Mouse (Mus musculus): ENCODE results near the gene Kcnn3. TPM values are rescaled to one million over a fixed set of nuclear protein-coding genes. Genes with fewer than 3 reads are reported as not detected.

Gene Kcnn3
- total RNA-seq (2018; cell fraction: chromatin; rRNA removed), result not detected
- total RNA-seq (2018; cell fraction: cytosol; rRNA removed), result under 1 TPM in 10 of 26 experiments, not detected in 16; under 0.01 to 0.13 (median 0.04) TPM
- under 1 TPM in 4 of 26 experiments, not detected in 22; 0.08 to 0.25 (median 0.12) TPM for total RNA-seq (2018; cell fraction: nucleus; rRNA removed)
- polyA plus RNA-seq (2018), result 0.02 to 0.03 TPM in 2 of 3 replicates, not detected in the other

DNA sequence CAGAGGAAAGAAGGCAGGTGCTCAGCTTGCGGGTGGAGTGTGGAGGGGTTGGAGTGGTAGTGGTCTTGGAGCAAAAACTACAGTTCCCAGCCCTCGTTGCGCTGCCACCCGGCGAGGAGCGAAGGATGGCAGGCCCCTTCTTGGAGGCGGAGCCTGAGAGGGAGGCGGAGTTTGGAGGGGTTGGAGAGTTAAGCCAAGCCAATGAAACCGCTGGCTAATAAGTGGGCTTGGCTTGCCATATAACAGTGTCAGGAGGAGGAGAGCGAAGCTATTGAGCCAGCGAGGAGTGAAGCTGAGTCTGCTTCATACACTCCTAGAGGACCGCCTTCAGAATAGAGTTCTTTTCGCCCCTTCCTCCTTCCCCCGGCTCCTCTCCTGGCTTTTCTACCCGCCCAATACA is at the start of gene Kcnn3:
Kcnn3 (plus strand) TSS at position 271 of the 400 bp plus-strand sequence.
- no peak within 1 kb of the TSS for H3K4me3 ChIP-seq (ENCODE audit: inconsistent target)
- H3K27ac ChIP-seq, result no peak within 1 kb of the TSS
- H3K36me3 ChIP-seq (ENCODE audit: inconsistent target), result no peaks in the 10 kb centered on the region
- no peaks in the 10 kb centered on the region for H3K79me2 ChIP-seq (ENCODE audit: inconsistent target)
- WGBS (ENCODE audit: missing documents), result 2% methylated on average over 15 of the region's 15 CpGs

- no peaks in the 10 kb centered on the region for H3K79me2 ChIP-seq (ENCODE audit: inconsistent target)
- peaks cover 8% of the 10 kb centered on the region; the same call in 1 of the 2 replicates for H3K36me3 ChIP-seq (ENCODE audit: inconsistent target)
- no peak overlapping the region for H3K4me3 ChIP-seq (ENCODE audit: inconsistent target)
- 50% methylated on average over 7 of the region's 7 CpGs for WGBS (ENCODE audit: missing documents)
- H3K27ac ChIP-seq, result no peak overlapping the region
Observed at GRCm38 (mm10) chr3:89472280-89472679, 47.7 kb upstream of the Kcnn3 start.

DNA sequence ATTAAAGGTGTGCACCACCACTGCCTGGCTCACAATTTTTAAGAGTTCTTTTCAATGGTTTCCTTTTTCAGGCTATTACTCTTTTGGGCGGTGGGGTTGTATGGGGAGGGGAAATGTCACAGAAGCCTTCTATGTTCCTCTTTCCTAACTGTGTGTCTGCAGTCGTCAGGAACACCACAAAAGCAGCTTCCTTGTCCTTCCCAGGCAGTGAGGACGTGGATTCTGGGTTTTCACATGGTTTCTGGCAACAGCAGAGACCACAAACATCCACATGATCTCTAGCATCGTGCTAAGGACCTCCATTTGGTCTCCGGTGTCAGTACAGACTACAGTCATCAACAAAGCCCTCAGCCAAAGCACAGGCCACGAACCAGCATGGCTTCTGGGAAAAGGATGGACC is 46.1 kb upstream of the Kcnn3 start:
- Histone ChIP-seq H3K36me3 (ENCODE audit: inconsistent target) (peaks cover under 1% of the 10 kb centered on the region; the same call in 1 of the 2 replicates), H3K79me2 (ENCODE audit: inconsistent target) (no peaks in the 10 kb centered on the region), H3K4me3 (ENCODE audit: inconsistent target) (no peak overlapping the region), H3K27ac (no peak overlapping the region)
- WGBS (ENCODE audit: missing documents), result 20% methylated on average over 6 of the region's 6 CpGs

DNA sequence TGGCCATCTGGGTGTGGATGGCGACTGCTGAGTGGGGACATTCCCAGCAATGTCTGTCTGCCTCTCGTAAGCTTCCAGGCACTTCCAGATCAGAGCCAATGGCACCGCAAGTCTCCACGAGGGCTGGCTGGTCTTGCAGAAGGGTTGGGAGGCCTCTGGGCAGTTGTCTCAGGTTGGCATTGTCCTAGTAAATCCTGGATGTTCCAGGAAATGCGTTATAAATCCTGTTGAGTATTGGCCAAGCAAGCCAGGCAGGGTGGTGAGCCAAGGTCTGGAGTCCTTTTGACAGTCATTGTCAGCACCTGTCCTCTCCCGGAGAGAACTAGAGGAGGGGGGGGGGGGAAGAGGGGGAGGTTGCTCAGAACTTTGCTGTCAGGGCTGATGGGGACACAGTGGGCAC is 40.9 kb upstream of the Kcnn3 start:
- H3K36me3 ChIP-seq (ENCODE audit: inconsistent target), result no peaks in the 10 kb centered on the region
- no peak overlapping the region for H3K27ac ChIP-seq
- 95% methylated on average over 6 of the region's 6 CpGs for WGBS (ENCODE audit: missing documents)
- H3K4me3 ChIP-seq (ENCODE audit: inconsistent target), result no peak overlapping the region
- H3K79me2 ChIP-seq (ENCODE audit: inconsistent target), result no peaks in the 10 kb centered on the region

- Histone ChIP-seq H3K79me2 (ENCODE audit: inconsistent target) (no peaks in the 10 kb centered on the region), H3K27ac (no peak overlapping the region), H3K4me3 (ENCODE audit: inconsistent target) (no peak overlapping the region), H3K36me3 (ENCODE audit: inconsistent target) (no peaks in the 10 kb centered on the region)
- 45% methylated on average over 2 of the region's 2 CpGs for WGBS (ENCODE audit: missing documents)
Observed at GRCm38 (mm10) chr3:89481488-89481887, 38.5 kb upstream of the Kcnn3 start.

DNA sequence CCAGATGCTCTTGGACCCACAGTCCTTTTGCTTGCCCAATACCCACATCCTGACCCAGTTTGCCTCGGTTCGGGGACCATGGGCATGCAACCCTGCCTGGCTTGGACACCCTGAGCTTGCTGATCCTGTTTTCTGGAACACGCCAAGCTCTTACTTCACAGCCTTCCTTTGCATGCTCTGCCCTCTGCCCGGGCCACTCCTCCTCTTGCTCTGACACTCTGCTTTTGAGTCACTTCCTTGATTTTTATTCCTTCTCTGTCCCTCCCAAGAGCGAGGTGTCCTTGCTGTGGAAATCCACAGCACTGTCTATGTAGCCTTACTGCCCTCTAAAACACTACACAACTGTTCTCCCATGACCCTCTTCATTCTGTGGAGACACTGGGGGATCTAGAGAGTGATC is 37.7 kb upstream of the Kcnn3 start:
- Histone ChIP-seq H3K79me2 (ENCODE audit: inconsistent target) (no peaks in the 10 kb centered on the region), H3K4me3 (ENCODE audit: inconsistent target) (no peak overlapping the region), H3K36me3 (ENCODE audit: inconsistent target) (no peaks in the 10 kb centered on the region), H3K27ac (no peak overlapping the region)
- 64% methylated on average over 5 of the region's 5 CpGs for WGBS (ENCODE audit: missing documents)

DNA sequence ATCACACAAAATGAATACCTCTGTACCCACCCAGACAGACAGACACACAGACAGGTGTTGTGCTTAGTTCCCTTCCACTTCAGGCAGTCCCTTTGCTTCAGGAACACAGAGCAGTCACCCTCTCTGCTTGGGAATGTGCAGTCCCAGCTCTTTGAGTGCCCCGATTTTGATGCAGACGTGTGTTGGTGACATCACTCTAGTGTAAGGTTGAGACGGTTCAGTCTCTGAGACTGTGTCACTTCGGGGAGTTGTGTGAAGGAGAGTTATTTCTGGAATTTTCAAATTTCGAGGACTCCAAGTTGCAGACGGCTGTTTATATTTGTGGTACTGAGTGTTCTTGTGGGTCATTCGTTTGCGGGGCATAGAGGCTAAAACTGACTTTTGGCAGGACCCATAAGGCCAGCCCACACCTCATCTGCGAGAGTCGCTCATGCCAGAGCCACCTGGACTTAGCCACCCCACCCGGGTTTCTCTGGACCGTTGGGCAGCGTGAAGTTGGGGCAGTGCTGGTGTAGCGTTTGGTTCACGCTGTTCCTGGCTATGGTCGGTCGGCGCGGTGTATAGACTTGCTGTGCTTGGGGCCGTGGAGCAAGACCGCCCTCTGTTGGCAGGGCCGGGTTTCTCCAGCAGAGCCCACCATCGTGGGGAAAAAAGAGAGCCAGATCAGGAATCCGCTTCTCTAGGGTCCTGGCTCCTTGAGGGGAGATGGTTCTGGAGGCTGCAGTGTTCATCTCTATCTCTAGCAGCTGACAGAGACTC is 35.0 kb upstream of the Kcnn3 start:
- Histone ChIP-seq H3K79me2 (ENCODE audit: inconsistent target) (no peaks in the 10 kb centered on the region), H3K36me3 (ENCODE audit: inconsistent target) (no peaks in the 10 kb centered on the region), H3K27ac (no peak overlapping the region), H3K4me3 (ENCODE audit: inconsistent target) (no peak overlapping the region)
- 21% methylated on average over 24 of the region's 24 CpGs for WGBS (ENCODE audit: missing documents)

DNA sequence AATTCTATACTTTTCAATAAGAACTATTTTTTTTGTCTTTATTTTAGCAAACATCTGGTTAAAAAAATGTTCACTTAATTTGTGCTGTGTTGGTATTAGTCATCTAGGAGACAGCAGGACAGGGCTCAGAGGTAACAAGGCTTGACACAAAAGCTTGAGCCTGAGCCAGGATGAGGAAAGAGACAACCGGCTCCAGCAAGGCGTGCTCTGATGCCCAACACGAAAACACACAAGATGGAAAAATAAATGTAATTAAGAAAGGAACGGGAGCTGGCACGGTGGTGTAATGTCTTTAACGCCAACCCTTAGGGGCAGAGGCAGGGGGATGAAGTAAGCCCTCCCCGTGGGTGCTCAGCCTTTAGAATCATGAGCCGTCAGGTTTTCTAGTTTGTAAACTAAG is 33.9 kb upstream of the Kcnn3 start:
- Histone ChIP-seq H3K4me3 (ENCODE audit: inconsistent target) (no peak overlapping the region), H3K27ac (no peak overlapping the region), H3K79me2 (ENCODE audit: inconsistent target) (no peaks in the 10 kb centered on the region), H3K36me3 (ENCODE audit: inconsistent target) (no peaks in the 10 kb centered on the region)
- 91% methylated on average over 7 of the region's 8 CpGs for WGBS (ENCODE audit: missing documents)

DNA sequence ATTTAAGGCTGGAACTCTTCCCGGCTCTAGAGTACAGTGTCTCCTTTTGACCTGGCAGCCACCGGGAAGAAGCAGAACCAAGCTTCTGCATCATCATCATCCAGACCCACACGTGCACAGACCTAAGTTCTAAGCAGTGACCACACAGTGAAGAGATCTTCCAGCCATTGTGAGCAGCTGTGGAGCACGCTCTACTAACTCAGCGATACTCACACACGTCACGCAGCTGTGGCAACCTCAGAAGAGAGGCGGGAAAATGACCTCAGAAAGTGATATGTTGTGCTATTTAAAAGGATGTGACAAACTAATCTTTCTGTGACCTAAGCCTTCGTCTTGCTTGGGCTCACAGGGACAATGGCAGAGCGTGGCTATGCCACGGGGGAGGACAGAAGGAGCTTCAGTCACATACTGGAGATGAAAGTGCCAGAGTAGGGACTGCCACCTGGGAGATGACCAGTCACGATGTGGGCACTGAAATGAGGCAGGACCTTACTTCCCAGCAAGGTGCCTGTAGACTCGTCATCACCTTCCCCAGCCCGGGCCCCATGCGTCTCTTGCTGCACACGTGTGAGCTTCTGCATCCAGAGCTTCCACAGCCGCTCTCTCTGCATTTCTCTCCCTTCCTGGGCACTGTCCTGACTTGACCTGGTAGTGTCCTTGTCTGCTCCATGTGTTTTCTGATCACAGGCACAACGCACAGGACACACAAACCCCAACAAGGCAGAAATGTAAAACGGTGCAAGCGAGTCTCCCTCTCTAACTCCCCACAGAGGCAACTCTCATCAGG is 32.9 kb upstream of the Kcnn3 start:
- no peak overlapping the region for H3K27ac ChIP-seq
- 74% methylated on average over 19 of the region's 20 CpGs for WGBS (ENCODE audit: missing documents)
- H3K4me3 ChIP-seq (ENCODE audit: inconsistent target), result no peak overlapping the region
- H3K36me3 ChIP-seq (ENCODE audit: inconsistent target), result no peaks in the 10 kb centered on the region
- no peaks in the 10 kb centered on the region for H3K79me2 ChIP-seq (ENCODE audit: inconsistent target)

GRCm38 (mm10) chr3:89490790-89491189 is 29.2 kb upstream of the Kcnn3 start:
- Histone ChIP-seq H3K27ac (no peak overlapping the region), H3K79me2 (ENCODE audit: inconsistent target) (no peaks in the 10 kb centered on the region)
- WGBS (ENCODE audit: missing documents), result 92% methylated on average over 3 of the region's 3 CpGs

GRCm38 (mm10) chr3:89491559-89491958 is 28.4 kb upstream of the Kcnn3 start:
- H3K27ac ChIP-seq, result no peak overlapping the region
- H3K4me3 ChIP-seq (ENCODE audit: inconsistent target), result no peak overlapping the region
- WGBS (ENCODE audit: missing documents), result 81% methylated on average over 5 of the region's 5 CpGs
- no peaks in the 10 kb centered on the region for H3K36me3 ChIP-seq (ENCODE audit: inconsistent target)
- H3K79me2 ChIP-seq (ENCODE audit: inconsistent target), result no peaks in the 10 kb centered on the region

More at GRCm38 (mm10) chr3:89490790-89491189, 29.2 kb upstream of the Kcnn3 start:
- Histone ChIP-seq H3K36me3 (ENCODE audit: inconsistent target) (no peaks in the 10 kb centered on the region), H3K4me3 (ENCODE audit: inconsistent target) (no peak overlapping the region)

GRCm38 (mm10) chr3:89492701-89493151 is 27.2 kb upstream of the Kcnn3 start:
- Histone ChIP-seq H3K79me2 (ENCODE audit: inconsistent target) (no peaks in the 10 kb centered on the region), H3K36me3 (ENCODE audit: inconsistent target) (no peaks in the 10 kb centered on the region), H3K27ac (no peak overlapping the region), H3K4me3 (ENCODE audit: inconsistent target) (no peak overlapping the region)
- 75% methylated on average over 7 of the region's 8 CpGs for WGBS (ENCODE audit: missing documents)

GRCm38 (mm10) chr3:89494630-89495029 is 25.3 kb upstream of the Kcnn3 start:
- H3K4me3 ChIP-seq (ENCODE audit: inconsistent target), result no peak overlapping the region
- H3K79me2 ChIP-seq (ENCODE audit: inconsistent target), result no peaks in the 10 kb centered on the region
- no peaks in the 10 kb centered on the region for H3K36me3 ChIP-seq (ENCODE audit: inconsistent target)
- H3K27ac ChIP-seq, result no peak overlapping the region
- WGBS (ENCODE audit: missing documents), result 93% methylated on average over 5 of the region's 5 CpGs

DNA sequence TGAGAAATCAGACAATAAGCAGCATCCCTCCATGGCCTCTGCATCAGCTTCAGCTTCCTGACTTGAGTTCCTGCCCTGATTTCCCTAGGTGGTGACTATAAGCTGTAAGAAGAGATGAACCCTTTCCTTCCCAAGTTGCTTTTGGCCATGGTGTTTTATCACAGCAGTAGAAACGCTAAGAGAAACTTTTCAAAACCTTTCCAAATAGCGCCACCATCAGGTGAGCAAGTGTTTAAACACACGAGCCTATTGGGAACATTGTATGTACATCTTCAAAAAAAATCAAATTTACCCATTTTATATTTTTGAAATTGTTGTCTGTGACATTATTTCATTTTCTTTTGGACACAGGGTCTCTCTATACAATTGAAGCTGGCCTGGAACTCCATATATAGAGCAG is 23.6 kb upstream of the Kcnn3 start:
- no peak overlapping the region for H3K27ac ChIP-seq
- no peaks in the 10 kb centered on the region for H3K36me3 ChIP-seq (ENCODE audit: inconsistent target)
- H3K4me3 ChIP-seq (ENCODE audit: inconsistent target), result no peak overlapping the region
- no peaks in the 10 kb centered on the region for H3K79me2 ChIP-seq (ENCODE audit: inconsistent target)
- WGBS (ENCODE audit: missing documents), result 79% methylated on average over 3 of the region's 3 CpGs

- Histone ChIP-seq H3K4me3 (ENCODE audit: inconsistent target) (no peak overlapping the region), H3K27ac (no peak overlapping the region), H3K79me2 (ENCODE audit: inconsistent target) (no peaks in the 10 kb centered on the region), H3K36me3 (ENCODE audit: inconsistent target) (no peaks in the 10 kb centered on the region)
- WGBS (ENCODE audit: missing documents), result 35% methylated on average over 7 of the region's 7 CpGs
Observed at GRCm38 (mm10) chr3:89499696-89500095, 20.3 kb upstream of the Kcnn3 start.
